Mouse (Mus musculus): ENCODE data around the gene Rer1.

DNA sequence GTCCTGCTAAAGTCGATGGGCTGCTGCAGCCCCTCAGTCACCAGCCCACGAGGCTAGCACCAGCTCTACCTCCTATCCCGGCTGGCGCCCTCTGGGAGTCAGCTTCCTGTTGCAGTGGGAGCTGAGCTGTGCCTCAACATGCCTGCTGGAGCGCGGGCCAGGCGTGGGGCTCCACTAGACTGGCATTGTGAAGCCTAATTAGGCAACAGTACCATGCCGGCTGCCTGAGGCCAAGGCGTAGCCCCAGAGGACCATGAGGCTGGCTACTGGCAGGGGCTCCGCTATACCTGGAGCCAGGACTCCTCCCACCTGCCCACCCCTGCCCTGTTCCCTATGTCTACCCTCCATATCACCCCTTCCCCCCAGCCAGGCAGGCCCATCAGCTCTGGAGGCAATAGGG, 29.5 kb downstream of the Rer1 start, which contains the start of gene Plch2:
- TF ChIP-seq GATA1 (IDR thresholded peaks at IDR 0.05; ENCODE audit: borderline replicate concordance, low read length) = no peak
- no peak for TF ChIP-seq FLI1 (IDR thresholded peaks at IDR 0.05; ENCODE audit: low read length)

All from megakaryocyte, embryonic 14.5 days (primary cell).